Mouse (Mus musculus): ENCODE measurements around the gene Fam49a.

GRCm38 (mm10) chr12:12314326-12314725, 52.4 kb downstream of the Fam49a start:
- TF ChIP-seq CTCF (IDR thresholded peaks at IDR 0.05; ENCODE audit: control insufficient read depth, insufficient read depth, low read length), result no peak
- TF ChIP-seq POLR2A (IDR thresholded peaks at IDR 0.05; ENCODE audit: borderline replicate concordance, control insufficient read depth, low read depth, low read length), result no peak
